Mouse (Mus musculus) C2C12 (cell line): Measurements from ENCODE around the gene Mon1b.

Experiments used
- CEBPB ChIP-seq: IDR thresholded peaks from one replicate; pipeline ENCODE4 v1.6.1; 2011; ENCODE audit warnings: low read depth, mild to moderate bottlenecking, control low read depth, moderate library complexity
- CTCF ChIP-seq: IDR thresholded peaks from one replicate; pipeline ENCODE4 v1.5.1; 2011; ENCODE audit not compliant: control insufficient read depth, insufficient read depth, insufficient read length
- MAX ChIP-seq: IDR thresholded peaks from one replicate; pipeline ENCODE4 v1.6.1; 2011; ENCODE audit warnings: mild to moderate bottlenecking, control low read depth
- MYOG ChIP-seq: IDR thresholded peaks from one replicate; pipeline ENCODE4 v1.6.1; 2011; ENCODE audit not compliant: control insufficient read depth, insufficient read length; ENCODE audit errors: extremely low read depth

- no peak for TF ChIP-seq CTCF
- TF ChIP-seq CEBPB, result no peak
- no peak for TF ChIP-seq MAX
- no peak for TF ChIP-seq MYOG
These were observed 5.0 kb downstream of the Mon1b start for GRCm38 (mm10) chr8:113640357-113640756.
